Mouse (Mus musculus) spleen, postnatal 36 days (tissue): Measurements from ENCODE around the gene Crb1.
"Not testable (repeated sequence)": the region's sequence is repeated elsewhere in the genome, so short reads cannot be mapped to it uniquely, and the experiment has no call there.

ENCODE experiments used
- DNase-seq, 2 experiments: peaks; one replicate each; pipeline ENCODE4 v3.0.0; 2022; ENCODE audit warnings: low spot score in 2 of 2, mixed read lengths in 1 of 2

Gene Crb1

DNA sequence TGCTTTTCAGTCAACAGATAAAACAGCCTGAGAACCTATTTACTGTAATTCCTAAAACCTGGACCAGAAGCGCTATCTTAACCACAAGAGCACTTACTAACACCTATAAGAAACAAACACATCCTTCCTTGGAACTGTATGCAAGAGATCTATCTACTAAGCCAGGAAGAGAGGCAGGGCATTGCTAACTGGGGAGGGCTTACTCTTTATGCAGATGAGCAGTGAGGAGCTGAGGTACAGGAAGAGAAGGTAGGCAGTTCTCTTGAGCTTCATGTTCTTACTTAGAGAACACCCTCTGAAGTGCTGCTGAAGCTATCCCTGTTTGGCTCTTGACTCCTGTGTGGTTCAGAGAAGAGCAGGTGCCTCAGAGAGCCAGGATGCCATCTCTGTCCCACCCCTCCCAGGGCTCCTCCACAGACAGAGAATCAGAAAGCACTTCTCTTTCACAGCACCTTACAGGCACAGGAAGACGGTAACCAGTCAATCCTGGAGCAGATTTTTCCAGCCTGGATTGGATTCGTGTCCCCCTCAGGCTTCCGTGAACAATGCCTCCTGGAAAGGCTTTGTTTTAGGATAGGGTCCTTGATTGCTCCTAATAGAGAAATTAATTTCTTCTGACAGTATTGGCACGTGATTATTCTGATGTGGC lies at the start of gene Crb1:
Gene Crb1 (minus strand): TSS at position 463 of the 649 bp plus-strand sequence.
- DNase-seq, result no peak

DNA sequence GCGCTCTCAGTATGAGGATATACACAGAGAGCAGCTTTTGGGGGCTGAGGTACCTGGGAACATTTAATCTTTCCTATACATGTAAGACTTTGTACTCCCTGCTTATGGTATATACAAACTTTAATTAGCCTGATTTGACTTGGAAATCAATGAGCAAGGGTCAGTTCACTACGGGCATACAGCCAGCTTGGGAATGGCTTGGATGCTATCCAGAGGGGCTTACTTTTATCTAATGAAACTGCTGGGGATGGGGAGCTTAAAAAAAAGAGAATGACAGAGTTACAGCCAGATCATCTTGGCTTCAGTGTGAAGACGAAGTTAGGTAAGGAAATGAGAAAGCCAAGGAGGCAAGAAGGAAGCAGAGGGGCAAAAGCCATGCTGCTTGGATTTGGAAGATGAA lies 48.1 kb upstream of the Crb1 start:
- no peak for DNase-seq

- no peak for DNase-seq
Measured at GRCm38 (mm10) chr1:139423931-139424330, 47.0 kb upstream of the Crb1 start.

GRCm38 (mm10) chr1:139422941-139423340 lies 46.0 kb upstream of the Crb1 start:
- DNase-seq, result no peak

GRCm38 (mm10) chr1:139421875-139422791 lies 45.2 kb upstream of the Crb1 start, which contains the start of gene Zbtb41:
Gene Zbtb41 (plus strand): TSS chr1:139422288.
- DNase-seq, result peak; percentile 87 to 89

GRCm38 (mm10) chr1:139421521-139421874 lies 44.6 kb upstream of the Crb1 start:
- no peak for DNase-seq

GRCm38 (mm10) chr1:139413465-139413864 lies 36.6 kb upstream of the Crb1 start:
- DNase-seq, result no peak

DNA sequence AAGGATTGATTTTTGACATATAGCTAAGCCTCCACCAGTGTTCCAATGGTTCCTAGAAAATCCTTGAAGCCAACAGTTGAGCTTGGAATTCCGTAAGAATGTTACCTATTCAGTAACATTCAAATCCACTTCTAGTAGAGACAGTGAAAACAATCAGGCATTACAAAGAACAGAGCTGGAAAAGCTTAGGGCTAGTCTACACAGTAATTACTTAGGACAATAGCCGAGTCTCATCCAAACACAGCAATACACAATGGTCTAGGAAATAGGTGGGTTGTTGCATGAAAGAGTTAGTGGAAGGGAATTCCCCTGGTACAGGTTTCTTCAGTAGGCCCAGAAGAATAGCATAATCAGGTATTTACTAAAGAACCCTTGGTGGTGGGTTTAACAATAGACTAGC lies 35.5 kb upstream of the Crb1 start:
- not testable (repeated sequence) for DNase-seq

- no peak for DNase-seq
Measured at GRCm38 (mm10) chr1:139407701-139408100, 30.8 kb upstream of the Crb1 start.

DNA sequence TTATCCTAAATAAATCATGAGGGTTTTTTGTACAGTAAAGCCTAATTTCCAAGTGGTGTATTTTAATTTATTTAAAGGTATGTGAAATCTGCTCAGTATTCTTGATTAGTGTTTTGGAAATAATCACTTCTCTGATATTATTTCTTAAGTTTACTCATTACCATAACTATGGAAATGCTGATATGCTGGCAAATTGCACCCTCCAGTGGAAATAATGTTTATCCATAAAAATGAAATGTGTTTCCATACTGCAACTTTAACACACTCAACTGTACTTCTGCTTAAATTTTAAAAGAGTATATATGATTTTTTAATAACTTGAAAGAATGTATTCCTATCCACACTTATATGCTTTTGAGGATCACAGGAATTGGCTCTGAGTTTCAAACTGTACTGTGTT lies 28.9 kb upstream of the Crb1 start:
- DNase-seq, result no peak

GRCm38 (mm10) chr1:139396589-139396988 lies 19.7 kb upstream of the Crb1 start:
- DNase-seq, result no peak

- DNase-seq, result no peak
Measured at GRCm38 (mm10) chr1:139391747-139392146, 14.8 kb upstream of the Crb1 start.

DNA sequence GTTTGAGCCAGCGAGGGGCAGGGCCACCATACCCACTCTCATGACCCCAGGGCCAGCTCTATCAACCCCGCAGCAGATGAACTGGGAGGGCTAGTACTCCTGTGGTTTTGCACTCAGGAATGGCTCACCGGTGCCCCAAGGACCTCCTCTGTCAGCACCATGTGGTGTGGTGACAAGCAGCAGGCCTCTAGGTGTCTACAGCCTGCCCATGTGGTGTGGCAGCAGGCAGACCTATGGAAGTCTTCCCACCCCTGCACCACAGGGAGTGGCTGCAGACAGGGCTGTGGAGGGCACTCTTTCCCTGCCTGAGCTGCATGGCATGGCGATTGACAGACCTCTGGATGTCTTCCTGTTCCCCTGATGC lies 2.7 kb upstream of the Crb1 start:
- no peak for DNase-seq

DNA sequence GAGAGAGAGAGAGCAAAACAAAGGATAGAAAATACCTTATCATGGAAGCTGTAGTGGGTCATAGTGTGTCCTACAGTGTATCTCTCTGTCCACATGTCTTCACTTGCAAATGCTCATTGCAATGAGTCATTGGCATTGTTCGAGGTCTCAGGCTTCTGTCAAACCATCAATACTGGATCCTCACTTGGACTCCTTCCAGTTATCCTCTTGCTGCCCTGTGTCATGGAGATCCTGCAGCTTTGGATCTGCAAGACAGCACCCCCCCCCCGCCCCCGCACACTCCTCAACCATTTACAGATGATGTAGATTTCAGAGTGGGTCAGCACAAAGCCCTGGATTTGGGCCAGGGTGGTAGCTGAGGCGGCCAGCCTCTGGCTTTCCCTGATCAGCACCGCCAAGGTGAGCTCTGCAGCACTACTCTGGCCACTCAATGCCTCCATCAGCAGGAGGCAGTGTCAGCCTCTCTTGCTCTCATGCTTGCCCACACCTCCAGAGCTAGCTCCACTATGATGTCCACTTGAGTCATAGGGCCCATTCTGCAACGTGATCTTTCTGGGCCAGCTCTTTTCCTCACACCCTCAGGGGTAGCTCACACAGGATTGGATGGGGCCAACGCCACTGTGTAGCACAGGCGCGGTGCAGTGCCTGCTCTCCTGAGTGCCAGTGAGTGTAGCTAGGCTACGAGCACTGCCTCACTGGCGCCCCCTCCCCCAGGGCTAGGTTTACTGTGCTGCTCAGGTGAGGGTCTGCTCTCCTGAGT lies 2.1 kb upstream of the Crb1 start:
- no peak for DNase-seq

- DNase-seq, result no peak
Measured at GRCm38 (mm10) chr1:139375900-139376299, 1.0 kb downstream of the Crb1 start.

DNA sequence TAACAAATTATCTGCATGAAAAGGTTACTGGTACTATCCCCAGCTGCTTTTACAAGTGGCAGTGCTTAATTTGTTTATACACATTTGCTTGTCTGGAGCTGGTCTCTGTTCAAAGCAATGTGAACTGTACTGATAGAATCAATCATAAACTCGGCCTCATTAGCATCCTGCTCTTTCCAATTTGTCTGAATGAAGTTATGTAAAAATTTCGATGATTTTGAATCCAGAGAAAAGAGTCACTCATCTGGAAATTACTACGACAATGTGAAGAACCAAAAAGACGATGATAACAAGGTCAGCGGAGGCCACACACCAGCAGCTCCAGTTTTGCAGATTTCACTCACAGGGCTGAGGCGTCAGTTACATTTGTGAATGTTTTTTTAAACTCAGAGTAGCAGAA lies 5.6 kb downstream of the Crb1 start:
- no peak for DNase-seq

DNA sequence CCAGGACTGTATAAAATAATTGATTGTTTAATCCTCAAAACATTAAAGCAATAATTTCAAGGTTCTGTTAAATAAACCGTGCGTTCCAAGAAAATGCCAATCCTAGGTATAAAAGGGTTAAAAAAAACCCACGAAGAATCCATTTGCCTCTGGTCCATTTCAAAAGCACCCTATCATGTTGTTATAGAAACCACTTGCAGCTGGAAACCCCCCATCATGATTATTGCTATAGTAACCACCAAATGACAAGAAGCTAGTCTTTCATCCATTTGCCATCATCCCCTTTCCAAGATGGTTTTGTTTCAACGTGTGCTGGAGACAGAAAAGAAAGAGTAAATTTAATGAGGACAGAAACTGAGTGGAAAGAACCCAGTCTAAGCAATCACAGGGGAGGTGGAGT lies 28.3 kb downstream of the Crb1 start:
- DNase-seq, result no peak

GRCm38 (mm10) chr1:139346602-139347371 lies 30.1 kb downstream of the Crb1 start:
- peak; percentile 6 to 17 for DNase-seq

GRCm38 (mm10) chr1:139346030-139346601 lies 30.8 kb downstream of the Crb1 start:
- no peak for DNase-seq

DNA sequence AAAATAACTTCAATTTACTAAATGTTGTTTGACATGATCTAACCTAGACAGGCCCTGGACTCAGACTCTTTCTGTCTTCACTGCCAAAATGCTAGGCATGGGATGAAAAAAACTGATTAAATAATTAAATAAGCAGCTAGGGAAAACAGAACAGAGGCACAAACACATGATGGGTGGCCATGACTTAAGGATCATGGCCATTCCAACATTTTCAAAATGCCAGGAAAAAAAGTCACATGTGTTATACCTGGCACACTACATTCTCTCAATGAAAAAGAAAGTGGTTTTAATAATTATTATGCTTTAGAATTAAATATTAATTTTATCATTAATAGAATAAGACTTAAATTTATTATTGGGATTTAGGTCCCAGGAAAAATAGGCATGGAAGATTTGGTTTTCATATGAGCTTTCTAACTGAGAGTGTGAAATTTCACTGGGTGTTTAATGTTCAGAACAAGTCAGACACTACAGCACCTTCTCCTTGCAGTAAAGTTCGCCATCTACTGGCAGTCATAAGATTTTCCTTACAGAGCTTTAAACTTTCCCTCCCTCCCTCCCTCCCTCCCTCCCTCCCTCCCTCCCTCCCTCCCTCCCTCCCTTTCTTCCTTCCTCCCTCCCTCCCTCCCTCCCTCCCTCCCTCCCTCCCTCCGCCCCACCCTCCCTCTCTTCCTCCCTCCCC lies 36.6 kb downstream of the Crb1 start:
- DNase-seq, result no peak

GRCm38 (mm10) chr1:139336997-139337396 lies 39.9 kb downstream of the Crb1 start:
- no peak for DNase-seq
